Mouse (Mus musculus) kidney, postnatal 25 days (tissue): Measurements from ENCODE around the gene Cmc1.
A peak's percentile ranks its signal among the peaks of the same experiment; 100 is the strongest.

Source experiments
- DNase-seq, 2 experiments: peaks; one replicate each; pipeline ENCODE4 v3.0.0; 2021; ENCODE audit warnings: mixed read lengths in 2 of 2

The Cmc1 gene

GRCm38 (mm10) chr9:118110360-118110710 is 39.6 kb downstream of the Cmc1 start:
- no peak for DNase-seq

DNA sequence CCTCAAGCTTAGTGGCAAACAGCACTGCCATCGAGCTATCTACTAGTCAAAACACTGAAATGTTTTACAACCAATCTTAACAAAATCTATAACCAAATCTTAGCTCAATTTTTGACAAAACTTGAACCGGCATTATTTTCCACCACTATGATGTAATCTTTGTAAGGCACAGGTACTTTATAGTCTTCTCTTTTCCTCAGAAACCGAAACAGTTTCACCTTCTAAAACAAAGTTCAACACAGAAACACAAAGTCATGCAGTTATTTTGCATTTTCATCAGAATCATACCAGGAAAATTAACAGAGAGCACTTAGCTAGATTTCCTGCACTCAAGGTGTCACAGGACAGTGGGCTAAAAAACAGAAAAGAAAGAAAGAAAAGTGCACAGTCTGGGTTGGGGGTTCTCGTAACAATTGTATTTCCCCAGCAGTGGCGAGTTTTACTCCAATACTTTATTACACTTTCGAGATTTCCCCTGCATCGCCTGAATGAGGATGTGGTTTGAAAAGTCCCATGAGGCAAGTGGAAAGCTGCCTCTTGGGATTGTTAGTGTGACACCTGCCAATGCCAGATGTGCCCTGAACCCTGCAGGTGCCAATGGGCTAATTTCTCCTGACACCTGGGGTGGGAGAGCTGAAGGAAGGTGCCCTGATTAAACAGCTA is 40.1 kb downstream of the Cmc1 start:
- DNase-seq = no peak

DNA sequence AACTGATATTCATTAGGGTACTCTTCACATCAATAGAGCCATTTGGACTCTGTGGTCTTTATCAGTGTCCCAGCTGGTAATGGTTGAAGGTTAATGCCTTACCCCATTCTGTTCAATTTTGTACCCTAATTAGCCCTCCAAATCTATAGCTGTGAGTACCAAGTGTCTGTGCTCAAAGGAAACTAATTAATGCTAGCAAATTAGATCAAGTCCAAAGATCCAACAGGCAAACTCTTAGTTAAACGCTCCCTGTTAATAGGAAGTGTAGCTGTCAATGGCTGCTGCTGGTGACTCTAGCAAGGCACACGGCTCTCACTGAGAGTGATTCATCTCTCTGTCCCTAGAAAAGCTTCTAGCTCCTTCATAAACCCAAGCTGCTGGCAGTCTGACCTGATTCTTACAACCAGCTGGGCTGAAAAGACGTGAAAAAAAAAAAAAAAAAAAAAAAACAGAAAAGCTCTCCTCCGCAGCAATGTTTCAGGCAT is 41.4 kb downstream of the Cmc1 start:
- DNase-seq = no peak

DNA sequence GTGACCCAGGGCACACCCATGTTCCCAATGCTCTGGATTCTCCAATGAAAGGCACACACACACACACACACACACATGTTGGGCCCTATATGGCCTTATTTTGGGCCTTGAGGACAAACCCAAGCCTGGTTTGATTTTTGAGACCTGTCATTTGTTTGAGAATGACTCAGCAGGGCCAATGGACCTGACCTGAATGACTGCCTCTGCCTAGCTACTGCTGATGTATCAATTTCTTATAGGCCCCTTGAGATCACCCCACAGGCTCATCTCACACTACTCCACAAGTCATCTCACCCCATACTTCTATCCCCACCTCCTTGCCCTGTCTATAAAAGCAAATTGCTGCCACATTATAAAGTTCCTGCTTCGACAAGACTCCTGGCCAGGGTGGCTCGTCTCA is 48.2 kb downstream of the Cmc1 start:
- DNase-seq = no peak

DNA sequence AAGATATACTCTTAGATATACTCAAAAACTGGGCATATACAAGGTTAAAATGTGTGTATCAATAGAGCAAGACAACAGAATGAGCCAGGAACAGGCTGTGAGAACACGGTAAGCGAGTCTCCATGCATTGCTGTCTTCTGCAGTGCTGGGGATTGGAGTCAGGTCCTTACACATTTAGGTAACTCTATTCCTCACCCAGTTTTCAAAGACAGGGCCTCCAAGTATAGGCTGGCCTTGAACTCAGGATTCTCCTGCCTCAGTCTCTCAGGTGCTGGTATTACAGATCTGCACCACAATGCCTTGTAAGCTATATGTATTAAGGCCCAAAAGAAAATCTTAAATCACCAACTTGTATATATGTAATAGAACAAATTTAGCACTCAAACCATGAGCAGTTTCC is 49.5 kb downstream of the Cmc1 start:
- no peak for DNase-seq

DNA sequence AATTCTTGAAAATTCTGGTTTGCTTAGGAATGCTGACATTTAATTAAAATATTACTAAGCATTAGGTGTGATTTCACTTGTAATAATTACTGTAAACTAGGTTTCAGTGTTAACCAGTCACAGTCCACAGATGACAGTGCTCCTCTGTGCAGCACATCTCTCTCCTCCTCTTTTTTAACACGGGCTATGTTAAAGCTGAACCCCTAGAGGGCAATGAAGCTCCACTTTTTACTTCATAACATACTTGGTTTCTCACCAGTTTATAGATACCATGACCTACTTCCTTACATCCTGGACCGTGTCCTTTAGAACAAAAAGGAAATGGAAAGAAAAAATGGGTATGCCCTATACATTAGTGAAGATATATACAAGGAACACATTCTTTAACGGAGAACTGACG is 50.6 kb downstream of the Cmc1 start:
- no peak for DNase-seq

- no peak for DNase-seq
Measured at GRCm38 (mm10) chr9:118083834-118084233, 66.1 kb downstream of the Cmc1 start.

DNA sequence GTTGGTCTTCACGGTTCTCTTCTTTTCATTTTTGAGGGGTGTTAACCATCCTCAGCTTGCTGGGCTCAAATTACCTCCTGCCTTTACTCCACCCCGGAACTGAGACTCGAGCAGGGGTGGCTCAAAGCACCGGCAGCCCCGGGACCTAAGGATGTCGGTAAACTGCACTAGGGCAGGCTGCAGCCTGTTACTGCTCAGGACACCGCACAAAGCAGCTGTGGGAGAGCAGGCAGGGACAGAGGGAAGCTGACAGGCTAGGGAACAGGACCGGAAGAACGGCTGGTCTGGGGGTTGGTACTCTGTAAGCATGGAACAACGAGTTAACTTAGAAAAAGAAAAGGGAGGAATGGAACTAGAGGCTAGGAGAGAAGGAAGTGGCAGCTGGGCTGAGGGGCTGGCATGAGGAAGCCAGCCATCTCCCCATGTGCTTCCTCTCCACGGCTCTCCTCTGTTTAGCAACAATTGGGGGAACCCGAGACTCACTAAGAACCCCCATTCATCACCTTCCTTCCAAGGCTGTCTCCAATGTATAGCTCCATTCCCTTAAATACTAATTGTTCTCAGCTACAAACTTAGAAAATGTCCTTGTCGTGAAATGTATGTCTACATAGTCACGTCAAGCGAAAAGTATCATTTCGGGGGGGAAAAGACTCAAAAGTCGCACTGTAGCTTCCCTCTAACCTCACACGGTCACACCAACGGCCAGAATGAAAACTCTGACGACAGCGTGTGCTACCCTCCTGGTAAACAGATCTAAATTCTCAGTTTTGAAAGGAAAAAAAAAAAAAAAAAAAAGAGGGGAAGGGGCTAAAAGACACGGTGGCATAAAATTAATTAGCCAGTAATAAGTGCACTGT is 67.2 kb downstream of the Cmc1 start:
- no peak for DNase-seq

- DNase-seq = no peak
Measured at GRCm38 (mm10) chr9:118073358-118073757, 76.6 kb downstream of the Cmc1 start.

- no peak for DNase-seq
Measured at GRCm38 (mm10) chr9:118072101-118072500, 77.9 kb downstream of the Cmc1 start.

GRCm38 (mm10) chr9:118071337-118071736 is 78.6 kb downstream of the Cmc1 start:
- DNase-seq = no peak

GRCm38 (mm10) chr9:118070442-118070841 is 79.5 kb downstream of the Cmc1 start:
- no peak for DNase-seq

- DNase-seq = no peak
Measured at GRCm38 (mm10) chr9:118059101-118059500, 90.9 kb downstream of the Cmc1 start.

DNA sequence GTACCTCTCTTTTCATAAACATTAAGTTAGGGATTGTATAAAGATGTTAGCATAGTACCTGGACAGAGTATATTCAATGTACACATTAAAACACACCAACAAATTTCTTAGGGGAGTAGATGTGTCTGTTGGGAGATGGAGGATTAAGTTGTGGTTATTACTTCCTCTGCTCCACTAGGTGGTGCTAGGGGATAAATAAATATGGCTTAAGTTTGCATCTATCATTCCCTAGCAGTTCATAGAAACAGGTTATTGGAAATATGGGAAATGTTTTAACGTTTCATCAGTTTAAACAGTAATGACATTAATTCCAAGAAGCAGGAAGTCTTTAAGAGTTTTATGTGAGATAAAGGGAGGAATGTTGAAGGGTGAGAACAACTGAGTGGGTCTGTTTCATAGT is 96.7 kb downstream of the Cmc1 start:
- no peak for DNase-seq

DNA sequence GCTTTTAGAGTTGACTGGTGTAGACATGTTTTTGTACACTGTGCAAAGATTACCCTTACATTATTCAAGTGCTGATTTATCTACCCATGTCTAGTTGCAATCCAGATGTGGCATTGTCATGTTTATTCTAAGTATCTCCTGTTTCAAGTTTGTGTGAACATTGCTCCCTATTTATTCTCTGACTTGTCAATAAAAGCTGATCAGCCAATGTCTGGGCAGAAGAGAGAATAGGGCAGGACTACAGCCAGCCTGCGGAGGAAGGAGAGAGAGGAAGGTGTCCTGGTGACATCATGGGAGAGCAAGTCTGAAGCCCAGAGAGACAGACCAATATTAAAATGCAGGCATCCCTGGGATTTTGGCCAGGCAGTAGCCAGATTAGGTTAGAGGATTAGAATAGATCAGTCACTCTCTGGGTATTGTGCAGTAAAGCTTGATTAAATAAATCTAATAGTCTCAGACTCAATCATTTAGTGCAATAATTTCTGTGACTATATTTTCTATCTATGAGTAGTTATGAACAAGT is 104.9 kb downstream of the Cmc1 start:
- no peak for DNase-seq

DNA sequence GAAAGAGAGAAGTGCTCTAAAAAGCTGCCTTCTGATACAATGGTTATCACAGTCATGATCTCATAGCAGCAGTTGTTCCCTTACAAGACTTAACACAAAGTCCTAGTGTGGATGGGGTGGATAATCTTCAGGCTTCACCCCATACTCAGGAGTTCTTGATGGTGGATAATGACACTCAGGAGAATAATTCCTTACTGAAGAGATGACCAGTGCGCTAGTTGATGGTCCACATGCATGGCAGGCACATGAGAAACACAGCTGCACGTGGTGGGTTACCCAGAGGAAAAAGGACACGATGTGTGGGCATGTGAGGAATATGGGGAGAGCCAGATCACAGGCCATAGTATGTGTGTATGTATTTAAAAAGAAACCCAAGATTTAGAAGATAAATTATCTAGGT is 106.4 kb downstream of the Cmc1 start:
- no peak for DNase-seq

DNA sequence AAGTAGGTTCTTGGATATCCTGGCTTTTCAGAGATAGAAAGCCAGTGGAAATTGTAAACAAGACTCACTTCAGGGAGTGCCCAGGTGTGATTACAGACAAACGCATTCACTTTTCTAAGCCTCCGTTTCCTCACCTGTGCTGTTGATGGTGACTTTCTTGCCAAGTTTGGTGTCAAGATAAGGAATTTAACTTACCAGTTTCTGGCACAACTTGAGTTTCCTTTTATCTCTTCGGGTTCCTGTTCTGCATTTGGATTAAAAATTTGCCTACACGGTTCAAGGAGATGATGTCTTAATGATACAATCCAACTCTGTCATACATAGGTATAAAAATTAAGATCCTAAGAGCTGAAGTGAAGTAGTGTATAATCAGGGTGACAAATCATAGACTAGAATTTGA is 107.2 kb downstream of the Cmc1 start:
- DNase-seq = no peak

DNA sequence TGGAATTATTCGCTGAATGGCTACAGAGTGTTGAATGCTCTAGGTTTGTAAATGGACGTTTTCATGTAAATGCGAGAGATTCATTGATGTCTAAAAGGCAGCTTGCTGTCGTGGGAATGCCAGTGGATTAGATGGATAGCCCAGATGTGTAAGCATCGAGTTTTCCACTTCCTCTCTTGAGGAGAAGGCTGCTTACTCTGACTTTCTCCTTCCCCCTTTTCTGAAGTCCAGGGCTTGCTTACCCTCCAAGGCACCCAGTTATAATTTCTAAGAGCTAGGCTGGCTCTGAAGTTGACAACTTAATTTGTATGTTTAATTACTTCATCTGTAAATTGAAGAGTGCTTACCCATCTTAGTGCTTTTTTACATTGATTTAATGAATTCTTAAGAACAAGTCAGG is 108.3 kb downstream of the Cmc1 start:
- DNase-seq = no peak

- peak in 1 of 2 experiments; percentile 40 for DNase-seq
Measured at GRCm38 (mm10) chr9:118041022-118041400, 109.0 kb downstream of the Cmc1 start.

GRCm38 (mm10) chr9:118040218-118041021 is 109.6 kb downstream of the Cmc1 start, which contains the start of gene Azi2:
Gene Azi2, plus strand, starts transcription at chr9:118040499.
- peak; percentile 99 for DNase-seq

- DNase-seq = no peak
Measured at GRCm38 (mm10) chr9:118034990-118035389, 115.0 kb downstream of the Cmc1 start.

GRCm38 (mm10) chr9:118031694-118032093 is 118.3 kb downstream of the Cmc1 start:
- DNase-seq = no peak

DNA sequence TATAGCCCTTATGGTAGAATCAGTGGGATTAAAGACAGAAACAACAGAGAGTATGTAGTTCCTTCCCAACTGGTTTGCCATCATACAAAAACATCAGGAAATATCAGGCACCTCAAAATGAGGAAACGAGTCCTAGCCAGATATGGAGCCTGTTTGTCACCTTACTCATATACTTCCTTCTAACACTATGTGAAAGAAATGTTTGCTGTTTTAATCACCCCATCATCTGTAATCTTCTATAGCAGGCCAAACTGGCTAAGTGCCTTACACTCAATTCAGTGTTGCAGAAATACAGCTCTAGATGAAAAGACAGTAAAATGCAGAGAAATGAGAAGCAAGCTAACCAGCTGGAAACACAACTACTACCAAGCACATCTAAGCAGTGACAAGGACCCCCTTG is 119.7 kb downstream of the Cmc1 start:
- DNase-seq = no peak
